Comparison of ENCODE assay signal across 8 mouse cellular contexts in genomic region chr13:23437908-23438307, GRCm38 (mm10). TPM values are rescaled to one million over a fixed set of nuclear protein-coding genes. Genes with fewer than 3 reads are reported as not detected.
DNase-seq lines count a peak whose midpoint lies in the region; ATAC-seq and TF ChIP-seq lines count a peak whose summit lies in the region.

No protein-coding gene starts in this region.

- no peaks in the 10 kb centered on the region for H3K9me3 ChIP-seq in heart, embryonic 12.5 days (replicated peaks)
- no peaks in the 10 kb centered on the region for H3K9me3 ChIP-seq in kidney, embryonic 16.5 days (ENCODE audit: low read length)

- peak overlapping the region; percentile 69 for H3K4me3 ChIP-seq in bone marrow, adult 2 months (replicated peaks; ENCODE audit: control insufficient read depth, low read depth, low read length)
- H3K4me3 ChIP-seq in heart, embryonic 12.5 days, result peak overlapping the region; percentile 74
- peak overlapping the region; percentile 56 for H3K4me3 ChIP-seq in kidney, embryonic 16.5 days (ENCODE audit: low read length)
- peak overlapping the region; percentile 56; the same call in 1 of the 2 replicates for H3K4me3 ChIP-seq in liver, adult 2 months (ENCODE audit: insufficient read depth, low read depth, low read length)

- peak overlapping the region; percentile 78 for H3K4me2 ChIP-seq in heart, embryonic 12.5 days
- H3K4me2 ChIP-seq in kidney, embryonic 16.5 days (replicated peaks; ENCODE audit: low read depth, low read length), result peak overlapping the region; percentile 59

- no peaks in the 10 kb centered on the region for H3K79me2 ChIP-seq in liver, adult 2 months (ENCODE audit: control insufficient read depth, insufficient read depth, low read length)

- H3K9ac ChIP-seq in heart, embryonic 12.5 days, result peak overlapping the region; percentile 75
- H3K9ac ChIP-seq in kidney, embryonic 16.5 days (replicated peaks; ENCODE audit: low read length), result peak overlapping the region; percentile 69
- H3K9ac ChIP-seq in liver, adult 2 months (ENCODE audit: low read depth, low read length), result no peak overlapping the region

- under 1% methylated on average over 17 of the region's 17 CpGs for WGBS in bone marrow, adult 2 months
- WGBS in heart, embryonic 12.5 days, result 0% methylated on average over 17 of the region's 17 CpGs
- under 1% methylated on average over 17 of the region's 17 CpGs for WGBS in kidney, embryonic 16.5 days
- WGBS in liver, adult 2 months, result under 1% methylated on average over 17 of the region's 17 CpGs

- peak; percentile 51 for ATAC-seq in erythroblast, adult 5-6 weeks (replicated peaks; ENCODE audit: low FRiP score, poor library complexity, severe bottlenecking)
- peak; percentile 87 for ATAC-seq in heart, embryonic 12.5 days (ENCODE audit: insufficient number of reproducible peaks, low FRiP score)
- peak; percentile 91 for ATAC-seq in kidney, embryonic 16.5 days (ENCODE audit: low FRiP score, low TSS enrichment)
- ATAC-seq in monocyte, adult 5-6 weeks (replicated peaks; ENCODE audit: insufficient number of reproducible peaks, low FRiP score, low TSS enrichment, poor library complexity, severe bottlenecking), result peak; percentile 30; the same call in 1 of the 2 replicates

- no peaks in the 10 kb centered on the region; the same call in 1 of the 2 replicates for H3K4me1 ChIP-seq in bone marrow, adult 2 months (ENCODE audit: control insufficient read depth, insufficient read depth, low read length)
- 0 out of 2 replicates have a peak, but pooled peaks cover 9% of the 10 kb centered on the region for H3K4me1 ChIP-seq in heart, embryonic 12.5 days (replicated peaks)
- H3K4me1 ChIP-seq in kidney, embryonic 16.5 days (ENCODE audit: insufficient read depth, low read length), result peaks cover 17% of the 10 kb centered on the region
- peaks cover 6% of the 10 kb centered on the region for H3K4me1 ChIP-seq in liver, adult 2 months (ENCODE audit: control insufficient read depth, insufficient read depth, low read length)

- no peaks in the 10 kb centered on the region for H3K27me3 ChIP-seq in heart, embryonic 12.5 days (replicated peaks)
- no peaks in the 10 kb centered on the region for H3K27me3 ChIP-seq in kidney, embryonic 16.5 days (ENCODE audit: insufficient read depth, low read length)
- H3K27me3 ChIP-seq in liver, adult 2 months (ENCODE audit: control insufficient read depth, insufficient read depth, low read length), result no peaks in the 10 kb centered on the region

- no peaks in the 10 kb centered on the region for H3K36me3 ChIP-seq in heart, embryonic 12.5 days
- H3K36me3 ChIP-seq in kidney, embryonic 16.5 days (ENCODE audit: insufficient read depth, low read length), result no peaks in the 10 kb centered on the region
- no peaks in the 10 kb centered on the region for H3K36me3 ChIP-seq in liver, adult 2 months (ENCODE audit: control insufficient read depth, insufficient read depth, low read length)

- no peak overlapping the region for H3K27ac ChIP-seq in bone marrow, adult 2 months (ENCODE audit: control insufficient read depth, insufficient read depth, low read depth, low read length, poor library complexity)
- H3K27ac ChIP-seq in heart, embryonic 12.5 days (ENCODE audit: poor library complexity, severe bottlenecking), result peak overlapping the region; percentile 84; the same call in 1 of the 2 replicates
- H3K27ac ChIP-seq in kidney, embryonic 16.5 days (ENCODE audit: low read length), result peak overlapping the region; percentile 84; the same call in 1 of the 2 replicates
- H3K27ac ChIP-seq in liver, adult 2 months (replicated peaks; ENCODE audit: insufficient read depth, low read depth, low read length), result no peak overlapping the region

- TF ChIP-seq POLR2A in bone marrow, adult 2 months (IDR thresholded peaks at IDR 0.05; ENCODE audit: borderline replicate concordance, control insufficient read depth, low read depth, low read length), result no peak
- TF ChIP-seq POLR2A in liver, adult 2 months (IDR thresholded peaks at IDR 0.05; ENCODE audit: extremely low read depth, insufficient read depth, low read length), result no peak

- TF ChIP-seq CTCF in bone marrow, adult 2 months (IDR thresholded peaks at IDR 0.05; ENCODE audit: control insufficient read depth, insufficient read depth, low read length), result no peak
- no peak for TF ChIP-seq CTCF in liver, adult 2 months (IDR thresholded peaks at IDR 0.05; ENCODE audit: low read depth, low read length)

- peak; percentile 93 for DNase-seq in 416B (ENCODE audit: low read depth)
- DNase-seq in liver, adult 2 months (ENCODE audit: extremely low read depth, low read depth, low spot score), result peak; percentile 83
- DNase-seq in spleen, postnatal 4 days (ENCODE audit: low spot score in 2 of 2), result peak; percentile 91 to 95

RNA-seq across cellular contexts. Expression of gene Abt1, which starts 14.2 kb away (rescaled TPM):
- 8.5 and 10.4 TPM in 2 replicates for polyA plus RNA-seq in bone marrow, adult 2 months (2011; ENCODE audit: insufficient read depth, insufficient read length, low replicate concordance, missing spikeins)
- total RNA-seq in erythroblast, adult 5-6 weeks (2015; ENCODE audit: low replicate concordance), result 1.7 and 1.9 TPM in 2 replicates
- 1.4 and 1.7 TPM in 2 replicates for total RNA-seq in erythroblast, adult 5-6 weeks (2017; ENCODE audit: low replicate concordance)
- polyA plus RNA-seq in heart, embryonic 12.5 days (2016; fragmentation: Nextera tagmentation; extraction: Ambion mirVana), result 8.1 and 8.9 TPM in 2 replicates
- 13.7 and 14.6 TPM in 2 replicates for polyA plus RNA-seq in kidney, embryonic 16.5 days (2015; fragmentation: Nextera tagmentation; extraction: Ambion mirVana)
- total RNA-seq in liver, adult 2 months (2014; rRNA removed), result 3.5 and 3.7 TPM in 2 replicates
- polyA plus RNA-seq in liver, adult 2 months (2012; rRNA removed), result 2.1 TPM in 2 replicates
- 12.1 to 15.9 TPM (median 13.2 TPM) in 3 replicates for total RNA-seq in monocyte, adult 5-6 weeks (2017)

RNA-seq across cellular contexts. Expression of gene Btn1a1, which starts 27.8 kb away (rescaled TPM):
- polyA plus RNA-seq in bone marrow, adult 2 months (2011; ENCODE audit: insufficient read depth, insufficient read length, low replicate concordance, missing spikeins), result 0.87 and 3.1 TPM in 2 replicates
- total RNA-seq in erythroblast, adult 5-6 weeks (2015; ENCODE audit: low replicate concordance), result 4.2 and 4.4 TPM in 2 replicates
- total RNA-seq in erythroblast, adult 5-6 weeks (2017; ENCODE audit: low replicate concordance), result 6.5 and 15.5 TPM in 2 replicates
- 2.6 and 2.9 TPM in 2 replicates for polyA plus RNA-seq in heart, embryonic 12.5 days (2016; fragmentation: Nextera tagmentation; extraction: Ambion mirVana)
- polyA plus RNA-seq in kidney, embryonic 16.5 days (2015; fragmentation: Nextera tagmentation; extraction: Ambion mirVana), result 0.08 and 0.11 TPM in 2 replicates
- total RNA-seq in liver, adult 2 months (2014; rRNA removed), result not detected in 2 replicates
- polyA plus RNA-seq in liver, adult 2 months (2012; rRNA removed), result not detected in 2 replicates
- not detected in 3 replicates for total RNA-seq in monocyte, adult 5-6 weeks (2017)

RNA-seq across cellular contexts. Expression of gene Btn2a2, which starts 50.7 kb away (rescaled TPM):
- 0.47 TPM in 1 of 2 replicates, not detected in the other for polyA plus RNA-seq in bone marrow, adult 2 months (2011; ENCODE audit: insufficient read depth, insufficient read length, low replicate concordance, missing spikeins)
- not detected in 2 replicates for total RNA-seq in erythroblast, adult 5-6 weeks (2015; ENCODE audit: low replicate concordance)
- not detected in 2 replicates for total RNA-seq in erythroblast, adult 5-6 weeks (2017; ENCODE audit: low replicate concordance)
- polyA plus RNA-seq in heart, embryonic 12.5 days (2016; fragmentation: Nextera tagmentation; extraction: Ambion mirVana), result 0.45 and 0.58 TPM in 2 replicates
- polyA plus RNA-seq in kidney, embryonic 16.5 days (2015; fragmentation: Nextera tagmentation; extraction: Ambion mirVana), result 0.50 and 0.54 TPM in 2 replicates
- total RNA-seq in liver, adult 2 months (2014; rRNA removed), result not detected in 2 replicates
- not detected in 2 replicates for polyA plus RNA-seq in liver, adult 2 months (2012; rRNA removed)
- not detected in 3 replicates for total RNA-seq in monocyte, adult 5-6 weeks (2017)

Comparison
In these comparisons a context has a peak if more than half of its experiments do, and no peak if none do; other contexts are left out.
1. H3K27ac ChIP-seq: peak in heart, embryonic 12.5 days (single experiment) and kidney, embryonic 16.5 days (single experiment); none in bone marrow, adult 2 months (single experiment) and liver, adult 2 months (single experiment).
2. ATAC-seq: peak in every context shown above with its lines; median percentile 91 in kidney, embryonic 16.5 days; 87 in heart, embryonic 12.5 days; 51 in erythroblast, adult 5-6 weeks; 30 in monocyte, adult 5-6 weeks.
3. Peak in every context shown above with its lines, with median percentiles within 50 percentile points of each other: DNase-seq and H3K4me3 ChIP-seq.